Comparison of ENCODE assay signal across 8 mouse cellular contexts in the genomic region with DNA sequence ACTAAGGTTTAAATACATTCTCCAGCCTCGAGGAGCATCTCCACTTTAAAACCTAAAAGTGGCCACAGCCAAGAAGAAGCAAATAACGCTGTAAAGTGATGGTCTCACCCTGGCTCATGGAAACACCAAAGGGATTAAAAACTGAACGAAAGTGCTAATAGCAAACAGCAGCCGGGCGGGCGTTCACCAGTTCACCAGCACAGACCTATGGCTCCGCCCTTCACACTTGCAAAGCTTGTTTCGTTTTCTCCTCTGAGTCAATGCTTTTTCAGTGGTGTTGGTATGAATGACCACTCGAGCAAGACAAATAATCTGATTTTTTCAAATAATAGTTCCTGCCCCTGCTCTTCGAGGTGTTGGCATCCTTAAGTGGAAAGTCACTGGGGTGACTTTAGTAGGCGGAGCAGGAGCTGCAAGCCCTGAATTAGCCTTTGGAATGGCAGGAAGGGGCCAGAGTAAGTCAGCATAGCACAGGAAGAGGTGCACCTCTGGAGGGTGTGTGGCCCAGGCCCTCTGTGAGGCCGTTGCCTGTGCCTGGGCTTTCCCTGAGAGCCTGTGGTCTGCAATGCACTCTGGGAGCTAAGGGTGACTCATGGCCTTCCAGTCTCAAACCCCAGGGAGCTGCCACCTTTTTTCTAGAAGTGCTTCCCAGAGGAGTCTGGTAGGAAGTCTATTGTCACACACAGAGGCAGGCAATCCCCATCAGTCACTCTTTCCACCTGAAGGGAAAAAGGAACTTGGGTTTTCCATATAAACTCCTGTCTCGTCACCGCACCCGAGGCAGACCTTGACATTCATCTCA.
DNase-seq lines count a peak whose midpoint lies in the region; ATAC-seq and TF ChIP-seq lines count a peak whose summit lies in the region.

No protein-coding gene starts in this region.

- no peaks in the 10 kb centered on the region for H3K27me3 ChIP-seq in liver, embryonic 11.5 days (replicated peaks; ENCODE audit: control insufficient read depth, insufficient read depth, low read length)
- no peaks in the 10 kb centered on the region for H3K27me3 ChIP-seq in splenic B cell, adult 2 months (ENCODE audit: control insufficient read depth, insufficient read depth, low read length, poor library complexity, severe bottlenecking)
- no peaks in the 10 kb centered on the region for H3K27me3 ChIP-seq in forebrain, embryonic 16.5 days (replicated peaks; ENCODE audit: control insufficient read depth, insufficient read depth, low read length)

- TF ChIP-seq CTCF in layer of hippocampus, adult 2 months (conservative IDR thresholded peaks at IDR 0.05), result no peak

- no peaks in the 10 kb centered on the region for H3K36me3 ChIP-seq in liver, embryonic 11.5 days (ENCODE audit: control insufficient read depth, insufficient read depth, low read length)
- H3K36me3 ChIP-seq in splenic B cell, adult 2 months (ENCODE audit: control insufficient read depth, insufficient read depth, low read length, poor library complexity, severe bottlenecking), result no peaks in the 10 kb centered on the region
- H3K36me3 ChIP-seq in forebrain, embryonic 16.5 days (ENCODE audit: control insufficient read depth, insufficient read depth), result no peaks in the 10 kb centered on the region

- peak; percentile 47 for ATAC-seq in liver, embryonic 11.5 days (replicated peaks; ENCODE audit: low FRiP score)
- no peak for ATAC-seq in forebrain, embryonic 16.5 days

- H3K27ac ChIP-seq in liver, embryonic 11.5 days (ENCODE audit: low read depth, low read length), result peak overlapping the region; percentile 6; the same call in 1 of the 2 replicates
- no peak overlapping the region; the same call in 1 of the 2 replicates for H3K27ac ChIP-seq in layer of hippocampus, adult 2 months
- H3K27ac ChIP-seq in forebrain, embryonic 16.5 days (ENCODE audit: low read length), result no peak overlapping the region

- no peak overlapping the region for H3K4me3 ChIP-seq in liver, embryonic 11.5 days (ENCODE audit: low read depth, low read length)
- H3K4me3 ChIP-seq in layer of hippocampus, adult 2 months, result no peak overlapping the region
- H3K4me3 ChIP-seq in forebrain, embryonic 16.5 days (replicated peaks; ENCODE audit: low read length), result no peak overlapping the region

- peaks cover 44% of the 10 kb centered on the region for H3K4me1 ChIP-seq in liver, embryonic 11.5 days (replicated peaks; ENCODE audit: control insufficient read depth, insufficient read depth, low read length)
- peaks cover 4% of the 10 kb centered on the region; the same call in 1 of the 2 replicates for H3K4me1 ChIP-seq in forebrain, embryonic 16.5 days (replicated peaks; ENCODE audit: control insufficient read depth, insufficient read depth, low read length)

- no peaks in the 10 kb centered on the region for H3K9me3 ChIP-seq in liver, embryonic 11.5 days (ENCODE audit: control insufficient read depth, low read length)
- H3K9me3 ChIP-seq in forebrain, embryonic 16.5 days (ENCODE audit: control insufficient read depth, low read length), result no peaks in the 10 kb centered on the region

- intact Hi-C loops in heart, postnatal 25 days (cut with DNase I), result no loop called here

- H3K9ac ChIP-seq in liver, embryonic 11.5 days (ENCODE audit: low read depth, low read length), result no peak overlapping the region
- no peak overlapping the region for H3K9ac ChIP-seq in forebrain, embryonic 16.5 days (replicated peaks; ENCODE audit: low read depth, low read length)

- peak; percentile 90 for DNase-seq in 416B (ENCODE audit: low read depth)
- peak; percentile 46 for DNase-seq in adrenal gland, adult 8-10 months
- peak; percentile 10 for DNase-seq in heart, postnatal 25 days (ENCODE audit: low spot score)
- DNase-seq in liver, embryonic 11.5 days (ENCODE audit: low spot score), result no peak
- peak; percentile 29 for DNase-seq in splenic B cell, adult 2 months (ENCODE audit: low read depth, low spot score)
- DNase-seq in cerebellum, postnatal 10 days, result no peak
- no peak for DNase-seq in layer of hippocampus, adult 2 months (ENCODE audit: low spot score in 2 of 2)

- peak overlapping the region; percentile 21; the same call in 1 of the 2 replicates for H3K4me2 ChIP-seq in liver, embryonic 11.5 days
- no peak overlapping the region for H3K4me2 ChIP-seq in forebrain, embryonic 16.5 days (ENCODE audit: low read length)

- WGBS in liver, embryonic 11.5 days, result 49% methylated on average over 15 of the region's 15 CpGs
- 68% methylated on average over 15 of the region's 15 CpGs for WGBS in forebrain, embryonic 16.5 days

Comparison
In these comparisons a context has a peak if more than half of its experiments do, and no peak if none do; other contexts are left out.
1. DNase-seq: peak in 416B (single experiment), adrenal gland, adult 8-10 months (single experiment), heart, postnatal 25 days (single experiment) and splenic B cell, adult 2 months (single experiment); none in liver, embryonic 11.5 days (single experiment), cerebellum, postnatal 10 days (0 of 2) and layer of hippocampus, adult 2 months (0 of 2).